Mouse (Mus musculus) limb, embryonic 11.5 days (tissue): ENCODE measurements around the gene Acot7. TPM values are rescaled to one million over a fixed set of nuclear protein-coding genes. Genes with fewer than 3 reads are reported as not detected.

ENCODE experiments used
- ATAC-seq: fragments of 200-750 bp; cut with Nextera tagmentation; 2 replicates; pipeline ENCODE4 v1.8.0; 2017; ENCODE audit warnings: low read depth; ENCODE audit not compliant: insufficient number of reproducible peaks, low FRiP score, low TSS enrichment
- DNase-seq: peaks from one replicate; pipeline ENCODE4 v3.0.0-alpha.2; 2015; ENCODE audit warnings: low spot score
- H3K27ac ChIP-seq: fragments of 300-500 bp; sonication (generic); replicated peaks from 2 replicates; pipeline ENCODE4 v1.5.1; 2014; ENCODE audit warnings: low read depth, mild to moderate bottlenecking, low read length
- H3K27me3 ChIP-seq: fragments of 300-500 bp; sonication (generic); 2 replicates; pipeline ENCODE4 v1.6.1; 2014; ENCODE audit warnings: mild to moderate bottlenecking, low read length, mixed read lengths; ENCODE audit not compliant: control insufficient read depth, insufficient read depth
- H3K36me3 ChIP-seq: fragments of 300-500 bp; sonication (generic); 2 replicates; pipeline ENCODE4 v1.6.1; 2014; ENCODE audit warnings: mild to moderate bottlenecking, low read length, moderate library complexity, mixed read lengths; ENCODE audit not compliant: control insufficient read depth, insufficient read depth
- H3K4me1 ChIP-seq: fragments of 300-500 bp; sonication (generic); 2 replicates; pipeline ENCODE4 v1.6.1; 2014; ENCODE audit warnings: low read length, mixed read lengths; ENCODE audit not compliant: control insufficient read depth, insufficient read depth
- H3K4me2 ChIP-seq: fragments of 300-500 bp; sonication (generic); 2 replicates; pipeline ENCODE4 v1.6.1; 2014; ENCODE audit warnings: low read depth, mild to moderate bottlenecking, moderate library complexity; ENCODE audit not compliant: severe bottlenecking
- H3K4me3 ChIP-seq: fragments of 300-500 bp; sonication (generic); 2 replicates; pipeline ENCODE4 v1.5.1; 2014; ENCODE audit warnings: low read depth, low read length
- H3K9ac ChIP-seq: fragments of 300-500 bp; sonication (generic); 2 replicates; pipeline ENCODE4 v1.6.1; 2014; ENCODE audit warnings: mild to moderate bottlenecking, low read length
- H3K9me3 ChIP-seq: fragments of 300-500 bp; sonication (generic); 2 replicates; pipeline ENCODE4 v1.6.1; 2016; ENCODE audit warnings: low read length; ENCODE audit not compliant: control insufficient read depth
- WGBS: fragments of 180-500 bp; shearing (Covaris S2); extraction: QIAGEN DNeasy Blood & Tissue Kit; methylation state at CpG from one replicate; pipeline ENCODE4 v1.1.7; 2014; 5-methylcytosine and 5-hydroxymethylcytosine counted together
- polyA plus RNA-seq: library from polyadenylated mRNA; unstranded; fragments of >200 nt; fragmentation: Nextera tagmentation; extraction: Ambion mirVana; gene quantifications from 2 replicates; pipeline ENCODE4 v1.2.1, GENCODE M21; 2014

Acot7 gene
- polyA plus RNA-seq, 1 experiment from 2014 or later, result 33.3 TPM

DNA sequence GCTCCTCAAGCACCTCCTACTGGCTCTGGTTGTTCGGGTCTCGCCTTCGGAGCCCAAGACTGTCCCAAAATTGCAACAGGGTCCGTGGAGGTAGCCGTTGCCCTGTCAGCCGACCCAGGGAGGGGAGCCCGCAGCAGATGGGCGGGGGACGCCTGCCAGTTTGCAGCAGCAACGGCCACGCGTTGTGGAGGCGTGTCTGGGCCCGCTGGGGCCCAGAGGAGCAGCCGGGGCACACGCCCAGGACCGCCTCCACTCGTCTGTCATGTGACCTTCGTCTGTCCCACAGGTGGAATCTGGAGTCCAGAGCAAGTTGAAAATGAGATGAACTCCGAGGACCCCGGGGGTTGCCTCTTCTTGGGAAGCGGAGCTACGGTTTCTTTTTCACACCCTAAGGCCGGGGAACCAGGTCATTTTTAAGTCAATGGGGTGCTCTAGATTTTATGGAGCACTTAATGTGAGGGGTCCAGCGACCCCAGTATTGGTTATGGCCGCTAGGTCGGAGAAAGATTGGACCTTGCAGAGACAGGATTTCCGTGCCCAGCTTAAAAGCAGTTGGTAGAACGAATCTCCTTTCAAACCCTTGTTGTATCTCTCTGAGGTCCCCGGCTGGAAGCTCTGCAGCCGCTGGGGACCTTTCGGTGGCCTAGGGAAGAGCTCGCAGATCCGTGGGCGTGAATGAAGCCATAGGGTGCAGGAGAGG, 19.2 kb upstream of the Acot7 start, which contains the start of gene Hes2:
Hes2 (plus strand) TSS at position 283 of the 700 bp plus-strand sequence.
- Histone ChIP-seq H3K9me3 (no peaks in the 10 kb centered on the region), H3K4me3 (no peak within 1 kb of the TSS), H3K4me1 (peaks cover 5% of the 10 kb centered on the region; the same call in 1 of the 2 replicates), H3K27me3 (peaks cover 51% of the 10 kb centered on the region), H3K4me2 (no peak within 1 kb of the TSS; the same call in 1 of the 2 replicates), H3K9ac (no peak within 1 kb of the TSS), H3K27ac (no peak within 1 kb of the TSS), H3K36me3 (no peaks in the 10 kb centered on the region)
- no peak for DNase-seq
- 5% methylated on average over 35 of the region's 35 CpGs for WGBS
- no peak for ATAC-seq

DNA sequence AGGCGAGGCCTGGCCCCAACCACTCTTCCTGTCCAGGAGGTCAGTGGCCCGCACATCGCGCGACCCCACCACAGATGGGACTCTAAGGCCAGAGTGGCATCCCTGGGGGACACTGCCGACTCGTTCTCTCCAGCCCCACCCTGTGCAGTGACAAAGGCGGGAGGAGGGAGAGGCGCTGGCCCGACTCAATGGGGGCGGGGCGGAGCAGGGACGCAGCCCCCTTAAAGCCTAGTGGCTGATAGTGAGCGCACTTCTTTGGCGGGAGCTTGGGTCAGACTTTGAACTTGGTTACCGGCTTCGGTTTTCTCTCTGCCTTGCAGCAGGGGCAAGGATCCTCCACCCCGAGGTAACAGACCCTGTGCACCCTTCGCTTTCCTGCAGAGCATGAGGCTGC, 18.7 kb upstream of the Acot7 start:
- DNase-seq, result no peak
- H3K9ac ChIP-seq, result no peak overlapping the region
- 3% methylated on average over 19 of the region's 19 CpGs for WGBS

DNA sequence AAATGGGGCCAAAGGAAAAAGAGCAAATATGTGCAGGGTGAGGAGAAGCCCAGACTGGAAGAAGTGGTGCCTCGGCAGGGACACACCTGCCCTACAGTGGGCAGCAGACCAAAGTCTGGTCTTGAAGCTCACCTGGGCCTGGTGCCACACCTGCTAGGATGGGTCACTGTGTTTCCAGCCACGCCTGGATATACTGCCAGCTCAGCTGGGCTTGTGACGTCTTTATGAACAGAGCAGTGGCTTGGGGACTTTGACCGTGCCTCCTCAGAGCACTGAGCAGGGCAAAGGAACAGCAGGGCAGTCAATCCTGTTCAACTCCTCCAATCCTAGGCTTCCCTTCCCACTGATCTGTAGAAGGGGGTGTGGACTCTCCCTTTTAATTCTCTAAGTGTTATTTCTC, 17.2 kb upstream of the Acot7 start:
- no peak overlapping the region for H3K27ac ChIP-seq
- no peaks in the 10 kb centered on the region for H3K36me3 ChIP-seq
- WGBS, result 39% methylated on average over 4 of the region's 4 CpGs
- H3K4me3 ChIP-seq, result no peak overlapping the region
- peaks cover 51% of the 10 kb centered on the region for H3K27me3 ChIP-seq
- peaks cover 7% of the 10 kb centered on the region; the same call in 1 of the 2 replicates for H3K4me1 ChIP-seq
- no peaks in the 10 kb centered on the region for H3K9me3 ChIP-seq
- no peak overlapping the region for H3K9ac ChIP-seq
- no peak overlapping the region for H3K4me2 ChIP-seq
- DNase-seq (no peak), ATAC-seq (no peak)

More for the DNA sequence above, 18.7 kb upstream of the Acot7 start:
- Histone ChIP-seq H3K27ac (no peak overlapping the region), H3K27me3 (peaks cover 51% of the 10 kb centered on the region), H3K4me3 (no peak overlapping the region), H3K9me3 (no peaks in the 10 kb centered on the region), H3K4me2 (no peak overlapping the region), H3K4me1 (peaks cover 5% of the 10 kb centered on the region; the same call in 1 of the 2 replicates), H3K36me3 (no peaks in the 10 kb centered on the region)
- ATAC-seq, result no peak

DNA sequence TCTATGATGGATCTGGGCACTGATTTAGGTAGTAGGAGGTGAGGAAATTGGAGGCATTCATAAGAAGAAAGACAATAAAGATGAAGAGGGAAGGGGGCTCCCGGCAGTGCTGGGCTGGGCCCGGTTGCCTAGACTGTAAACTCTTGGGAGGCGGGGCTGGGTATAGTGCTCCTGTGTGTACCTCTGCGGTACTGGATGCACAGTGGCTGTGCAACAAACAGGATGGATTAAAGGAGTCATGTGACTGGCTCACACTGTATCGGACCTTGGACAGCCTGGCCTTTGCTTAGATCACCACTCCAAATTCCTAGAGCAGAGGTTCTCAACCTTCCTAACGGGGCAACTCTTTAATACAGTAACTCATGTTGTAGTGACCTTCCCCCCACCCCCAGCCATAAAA, 16.3 kb upstream of the Acot7 start:
- no peak overlapping the region for H3K9ac ChIP-seq
- H3K27me3 ChIP-seq, result peaks cover 51% of the 10 kb centered on the region
- no peak for DNase-seq
- H3K27ac ChIP-seq, result no peak overlapping the region
- no peak for ATAC-seq
- H3K4me1 ChIP-seq, result peaks cover 7% of the 10 kb centered on the region; the same call in 1 of the 2 replicates
- no peaks in the 10 kb centered on the region for H3K36me3 ChIP-seq
- no peak overlapping the region for H3K4me2 ChIP-seq
- WGBS, result 81% methylated on average over 6 of the region's 6 CpGs
- H3K4me3 ChIP-seq, result no peak overlapping the region
- H3K9me3 ChIP-seq, result no peaks in the 10 kb centered on the region

DNA sequence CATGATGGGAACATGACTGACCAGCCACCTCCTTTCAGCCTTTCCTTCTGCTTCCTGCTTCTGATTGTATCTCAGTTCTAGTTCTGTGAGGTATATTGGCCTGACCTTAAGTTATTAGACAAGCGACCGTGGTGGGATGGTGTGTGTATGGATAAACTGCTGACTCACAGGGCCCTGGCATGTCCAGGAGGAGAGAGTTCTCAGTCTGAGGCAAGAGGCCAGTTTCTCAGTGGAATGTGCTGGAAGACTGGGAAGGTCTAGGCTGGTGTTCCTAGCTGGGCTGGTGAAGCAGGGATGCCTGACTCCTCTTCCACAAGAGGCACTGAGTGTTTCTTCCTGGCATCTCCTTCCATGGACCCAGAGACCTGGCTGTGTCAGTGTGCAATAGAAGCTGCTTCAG, 15.2 kb upstream of the Acot7 start:
- DNase-seq, result no peak
- H3K4me3 ChIP-seq, result no peak overlapping the region
- H3K9me3 ChIP-seq, result no peaks in the 10 kb centered on the region
- no peaks in the 10 kb centered on the region for H3K36me3 ChIP-seq
- H3K4me1 ChIP-seq, result peaks cover 7% of the 10 kb centered on the region; the same call in 1 of the 2 replicates
- ATAC-seq, result no peak
- no peak overlapping the region for H3K4me2 ChIP-seq
- 91% methylated on average over 2 of the region's 2 CpGs for WGBS
- no peak overlapping the region for H3K27ac ChIP-seq
- peaks cover 45% of the 10 kb centered on the region for H3K27me3 ChIP-seq
- H3K9ac ChIP-seq, result no peak overlapping the region

DNA sequence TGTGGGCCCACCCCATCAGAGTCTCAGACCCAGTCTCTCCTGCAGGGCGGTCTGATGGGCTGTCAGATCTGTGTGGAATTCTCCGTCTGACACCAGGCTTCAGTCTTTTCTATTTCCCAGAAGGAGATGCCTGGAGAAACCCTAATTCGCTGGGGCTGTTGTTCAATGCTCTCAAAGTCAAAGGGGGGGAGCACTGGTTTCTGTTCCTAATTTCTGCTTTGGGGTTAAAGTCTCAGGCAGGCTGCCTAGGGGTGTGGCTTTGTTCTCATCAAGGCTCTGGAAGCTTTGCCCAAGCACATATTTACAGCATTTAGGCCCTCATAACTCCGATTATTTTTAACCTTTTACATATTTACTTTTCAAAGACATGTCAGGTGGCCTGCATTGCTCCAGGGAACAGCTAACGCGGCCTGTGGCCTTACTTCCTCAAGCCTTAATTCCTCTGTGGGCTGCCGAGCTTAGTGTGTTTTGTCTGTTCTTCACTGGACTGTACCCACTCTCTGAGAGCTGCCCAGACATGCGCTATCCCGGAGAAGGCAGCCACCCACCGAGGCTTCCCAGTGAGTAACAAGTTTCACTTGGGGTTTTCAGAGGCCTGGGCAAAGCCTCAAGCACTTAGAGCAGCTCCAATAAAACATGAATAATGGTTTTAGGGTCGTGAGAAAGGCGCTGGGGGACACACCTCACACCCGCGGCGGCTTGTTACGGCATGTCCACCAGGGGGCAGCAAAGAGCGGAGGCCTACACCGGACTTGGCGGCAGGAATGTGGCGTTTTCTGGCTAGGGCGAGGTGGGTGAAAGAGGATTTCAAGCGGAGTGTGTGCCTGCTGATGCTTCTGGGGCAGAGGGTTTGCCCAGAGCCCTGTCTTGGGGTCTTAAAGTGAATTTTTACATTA, 12.7 kb upstream of the Acot7 start:
- H3K4me1 ChIP-seq, result 0 out of 2 replicates have a peak, but pooled peaks cover 2% of the 10 kb centered on the region
- DNase-seq (peak; percentile 85), ATAC-seq (no peak)
- no peak overlapping the region for H3K4me3 ChIP-seq
- whole genome bisulfite sequencing, result 20% methylated on average over 22 of the region's 22 CpGs
- H3K9me3 ChIP-seq, result no peaks in the 10 kb centered on the region
- no peaks in the 10 kb centered on the region for H3K36me3 ChIP-seq
- H3K9ac ChIP-seq, result no peak overlapping the region
- H3K27me3 ChIP-seq, result peaks cover 20% of the 10 kb centered on the region
- no peak overlapping the region for H3K27ac ChIP-seq
- 0 out of 2 replicates have a peak overlapping the region, but pooled peaks have one; percentile 2 for H3K4me2 ChIP-seq

DNA sequence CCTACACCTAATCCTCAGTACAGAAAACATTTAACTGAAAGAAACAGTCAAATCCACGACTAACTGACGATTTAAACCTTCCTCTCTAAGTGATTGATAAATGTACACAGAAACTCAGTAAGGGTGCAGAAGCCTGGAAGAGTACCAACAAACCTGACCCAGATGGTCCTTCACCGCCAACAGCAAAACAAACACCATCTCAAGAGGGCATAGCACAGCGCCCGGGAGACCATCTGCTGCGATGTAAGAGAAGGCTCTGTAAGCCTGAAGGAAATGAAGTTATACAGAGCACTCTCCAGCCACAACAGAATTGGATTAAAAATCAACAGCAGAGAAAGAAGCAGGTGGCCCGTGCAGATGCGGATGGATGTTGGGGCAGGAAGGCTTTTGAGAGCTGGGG, 9.9 kb upstream of the Acot7 start:
- Histone ChIP-seq H3K4me3 (no peak overlapping the region), H3K4me2 (no peak overlapping the region), H3K36me3 (no peaks in the 10 kb centered on the region), H3K4me1 (0 out of 2 replicates have a peak, but pooled peaks cover 2% of the 10 kb centered on the region), H3K9me3 (no peaks in the 10 kb centered on the region), H3K27me3 (no peaks in the 10 kb centered on the region), H3K27ac (no peak overlapping the region), H3K9ac (no peak overlapping the region)
- no peak for ATAC-seq
- no peak for DNase-seq
- WGBS, result 83% methylated on average over 8 of the region's 8 CpGs

DNA sequence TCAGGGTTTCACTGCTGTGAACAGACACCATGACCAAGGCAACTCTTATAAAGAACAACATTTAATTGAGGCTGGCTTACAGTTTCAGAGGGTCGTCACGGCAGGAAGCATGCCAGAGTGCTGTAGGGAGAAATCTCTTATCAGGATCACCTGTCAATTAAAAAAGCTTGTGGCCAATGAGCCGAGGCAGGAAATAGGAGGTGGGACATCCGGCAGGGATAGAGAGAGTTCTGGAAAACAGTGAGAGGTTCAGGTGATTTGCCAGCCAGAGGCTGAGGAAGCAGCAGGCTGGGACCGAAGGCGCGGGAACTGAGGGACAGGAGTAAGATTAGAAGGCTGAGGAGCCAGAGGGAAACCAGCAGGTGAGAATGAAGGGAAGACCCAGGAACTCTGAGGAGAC, 8.8 kb upstream of the Acot7 start:
- no peaks in the 10 kb centered on the region for H3K36me3 ChIP-seq

More for the DNA sequence above, 8.8 kb upstream of the Acot7 start:
- Histone ChIP-seq H3K9ac (no peak overlapping the region), H3K27ac (no peak overlapping the region), H3K4me3 (no peak overlapping the region), H3K4me1 (0 out of 2 replicates have a peak, but pooled peaks cover 2% of the 10 kb centered on the region), H3K4me2 (no peak overlapping the region), H3K27me3 (no peaks in the 10 kb centered on the region), H3K9me3 (no peaks in the 10 kb centered on the region)
- WGBS, result 83% methylated on average over 7 of the region's 7 CpGs
- DNase-seq (no peak), ATAC-seq (no peak)
